ENCODE assay signal across 11 mouse cellular contexts in the genomic region with DNA sequence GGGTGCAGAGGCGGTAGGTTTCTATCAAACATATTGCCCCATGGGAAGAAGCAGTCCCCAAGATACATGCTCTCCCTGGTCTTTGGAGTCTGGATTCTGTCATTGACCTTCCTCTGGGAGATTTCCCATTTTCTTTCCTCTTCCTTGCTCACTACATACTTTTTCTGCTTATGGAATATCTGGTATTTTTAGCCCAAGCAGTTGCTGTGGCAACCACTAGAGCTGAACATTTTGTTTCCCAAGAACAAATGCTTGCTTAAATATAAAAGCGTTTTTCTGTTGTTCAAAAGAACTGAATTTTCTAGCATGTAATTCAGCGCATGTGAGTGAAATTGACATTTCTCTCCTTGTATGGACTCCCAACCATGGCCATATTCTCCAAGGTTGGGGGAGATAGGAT.
DNase-seq lines count a peak whose midpoint lies in the region; ATAC-seq lines count a peak whose summit lies in the region.
"Had no signal": no experiment of that assay in that cellular context is flagged by ENCODE, and none has a peak within 500 bp of the region (broad histone marks: within the 10 kb centered on the region; RNA-seq: fewer than 3 reads in every experiment).

No protein-coding gene starts in this region.

- 0 out of 2 replicates have a peak, but pooled peaks cover 2% of the 10 kb centered on the region for H3K4me1 ChIP-seq in forebrain, embryonic 16.5 days (replicated peaks; ENCODE audit: control insufficient read depth, insufficient read depth, low read length)
- no peaks in the 10 kb centered on the region for H3K4me1 ChIP-seq in forebrain, embryonic 12.5 days
- H3K4me1 ChIP-seq in midbrain, embryonic 14.5 days (ENCODE audit: control insufficient read depth, insufficient read depth, low read length), result no peaks in the 10 kb centered on the region
- no peaks in the 10 kb centered on the region for H3K4me1 ChIP-seq in midbrain, embryonic 13.5 days (replicated peaks)
- H3K4me1 ChIP-seq: midbrain, embryonic 10.5 days had no signal

- no peaks in the 10 kb centered on the region for H3K27me3 ChIP-seq in forebrain, embryonic 16.5 days (replicated peaks; ENCODE audit: control insufficient read depth, insufficient read depth, low read length)
- H3K27me3 ChIP-seq in forebrain, embryonic 12.5 days, result no peaks in the 10 kb centered on the region
- no peaks in the 10 kb centered on the region for H3K27me3 ChIP-seq in midbrain, embryonic 14.5 days (ENCODE audit: control insufficient read depth, insufficient read depth, low read length)
- H3K27me3 ChIP-seq in midbrain, embryonic 13.5 days, result no peaks in the 10 kb centered on the region

- 87% methylated on average over 3 of the region's 3 CpGs for WGBS in forebrain, embryonic 16.5 days
- 94% methylated on average over 3 of the region's 3 CpGs for WGBS in forebrain, embryonic 12.5 days
- 97% methylated on average over 3 of the region's 3 CpGs for WGBS in midbrain, embryonic 14.5 days
- WGBS in midbrain, embryonic 13.5 days, result 94% methylated on average over 3 of the region's 3 CpGs

- H3K36me3 ChIP-seq in forebrain, embryonic 16.5 days (ENCODE audit: control insufficient read depth, insufficient read depth), result no peaks in the 10 kb centered on the region
- H3K36me3 ChIP-seq in forebrain, embryonic 12.5 days (replicated peaks), result no peaks in the 10 kb centered on the region
- no peaks in the 10 kb centered on the region for H3K36me3 ChIP-seq in midbrain, embryonic 14.5 days (ENCODE audit: control insufficient read depth, insufficient read depth, low read length)
- no peaks in the 10 kb centered on the region for H3K36me3 ChIP-seq in midbrain, embryonic 13.5 days
- H3K36me3 ChIP-seq: midbrain, embryonic 10.5 days had no signal

- peak overlapping the region; percentile 47; the same call in 1 of the 2 replicates for H3K27ac ChIP-seq in forebrain, embryonic 16.5 days (ENCODE audit: low read length)
- no peak overlapping the region for H3K27ac ChIP-seq in forebrain, embryonic 12.5 days
- no peak overlapping the region for H3K27ac ChIP-seq in midbrain, embryonic 14.5 days (replicated peaks; ENCODE audit: low read depth, low read length)
- H3K27ac ChIP-seq in midbrain, embryonic 13.5 days, result no peak overlapping the region
- H3K27ac ChIP-seq: midbrain, embryonic 10.5 days had no signal

- no peak overlapping the region for H3K4me3 ChIP-seq in forebrain, embryonic 16.5 days (replicated peaks; ENCODE audit: low read length)
- no peak overlapping the region for H3K4me3 ChIP-seq in forebrain, embryonic 12.5 days (replicated peaks)
- H3K4me3 ChIP-seq in midbrain, embryonic 14.5 days (replicated peaks; ENCODE audit: low read depth, low read length), result no peak overlapping the region
- no peak overlapping the region for H3K4me3 ChIP-seq in midbrain, embryonic 13.5 days (replicated peaks)
- H3K4me3 ChIP-seq: midbrain, embryonic 10.5 days had no signal

- H3K9me3 ChIP-seq in forebrain, embryonic 16.5 days (ENCODE audit: control insufficient read depth, low read length), result no peaks in the 10 kb centered on the region
- H3K9me3 ChIP-seq in forebrain, embryonic 12.5 days, result no peaks in the 10 kb centered on the region
- no peaks in the 10 kb centered on the region for H3K9me3 ChIP-seq in midbrain, embryonic 14.5 days (ENCODE audit: control insufficient read depth, low read length)
- no peaks in the 10 kb centered on the region for H3K9me3 ChIP-seq in midbrain, embryonic 13.5 days
- H3K9me3 ChIP-seq: midbrain, embryonic 10.5 days had no signal

- peak; percentile 13 for DNase-seq in midbrain, embryonic 14.5 days
- DNase-seq in layer of hippocampus, adult 9-10 months (ENCODE audit: low spot score), result peak; percentile 52
- peak; percentile 54 to 81 for DNase-seq in right cerebral cortex, postnatal 10 days (ENCODE audit: low spot score in 2 of 2)
- DNase-seq in urinary bladder, postnatal 10 days (ENCODE audit: low spot score), result no peak
- DNase-seq in urinary bladder, adult 18-20 months (ENCODE audit: low spot score in 2 of 2), result no peak
- DNase-seq: cerebellum, postnatal 36 days; kidney, adult 9 months had no signal

- no peak for ATAC-seq in forebrain, embryonic 16.5 days
- no peak for ATAC-seq in forebrain, embryonic 12.5 days (ENCODE audit: low FRiP score)
- ATAC-seq in midbrain, embryonic 14.5 days (ENCODE audit: low FRiP score, low TSS enrichment), result no peak
- no peak for ATAC-seq in midbrain, embryonic 13.5 days

- no peak overlapping the region for H3K9ac ChIP-seq in forebrain, embryonic 16.5 days (replicated peaks; ENCODE audit: low read depth, low read length)
- no peak overlapping the region for H3K9ac ChIP-seq in forebrain, embryonic 12.5 days
- no peak overlapping the region for H3K9ac ChIP-seq in midbrain, embryonic 14.5 days (replicated peaks; ENCODE audit: low read length)
- no peak overlapping the region for H3K9ac ChIP-seq in midbrain, embryonic 13.5 days (replicated peaks)

- no peak overlapping the region for H3K4me2 ChIP-seq in forebrain, embryonic 16.5 days (ENCODE audit: low read length)
- no peak overlapping the region for H3K4me2 ChIP-seq in forebrain, embryonic 12.5 days
- no peak overlapping the region for H3K4me2 ChIP-seq in midbrain, embryonic 14.5 days (ENCODE audit: low read length)
- H3K4me2 ChIP-seq in midbrain, embryonic 13.5 days (replicated peaks), result no peak overlapping the region

Comparison
In these comparisons a context has a peak if more than half of its experiments do, and no peak if none do; other contexts are left out.
1. DNase-seq: peak in midbrain, embryonic 14.5 days (single experiment), layer of hippocampus, adult 9-10 months (single experiment) and right cerebral cortex, postnatal 10 days (2 of 2); none in urinary bladder, postnatal 10 days (single experiment) and urinary bladder, adult 18-20 months (0 of 2).